Mouse (Mus musculus) urinary bladder, adult 2 months (tissue): ENCODE data around the gene Ephb3. TPM values are rescaled to one million over a fixed set of nuclear protein-coding genes. Genes with fewer than 3 reads are reported as not detected.
"Not testable (repeated sequence)": the region's sequence is repeated elsewhere in the genome, so short reads cannot be mapped to it uniquely, and the experiment has no call there.

Experiments
- DNase-seq: peaks from one replicate; pipeline ENCODE4 v3.0.0; 2022; ENCODE audit warnings: low spot score
- polyA plus RNA-seq: library from polyadenylated mRNA; depleted of rRNA; stranded (reverse); fragments of >200 nt; gene quantifications from 2 replicates; pipeline ENCODE4 v1.2.3, GENCODE M21; 2012; rRNA removed

Gene Ephb3
- 21.2 and 21.9 TPM in 2 replicates for polyA plus RNA-seq

DNA sequence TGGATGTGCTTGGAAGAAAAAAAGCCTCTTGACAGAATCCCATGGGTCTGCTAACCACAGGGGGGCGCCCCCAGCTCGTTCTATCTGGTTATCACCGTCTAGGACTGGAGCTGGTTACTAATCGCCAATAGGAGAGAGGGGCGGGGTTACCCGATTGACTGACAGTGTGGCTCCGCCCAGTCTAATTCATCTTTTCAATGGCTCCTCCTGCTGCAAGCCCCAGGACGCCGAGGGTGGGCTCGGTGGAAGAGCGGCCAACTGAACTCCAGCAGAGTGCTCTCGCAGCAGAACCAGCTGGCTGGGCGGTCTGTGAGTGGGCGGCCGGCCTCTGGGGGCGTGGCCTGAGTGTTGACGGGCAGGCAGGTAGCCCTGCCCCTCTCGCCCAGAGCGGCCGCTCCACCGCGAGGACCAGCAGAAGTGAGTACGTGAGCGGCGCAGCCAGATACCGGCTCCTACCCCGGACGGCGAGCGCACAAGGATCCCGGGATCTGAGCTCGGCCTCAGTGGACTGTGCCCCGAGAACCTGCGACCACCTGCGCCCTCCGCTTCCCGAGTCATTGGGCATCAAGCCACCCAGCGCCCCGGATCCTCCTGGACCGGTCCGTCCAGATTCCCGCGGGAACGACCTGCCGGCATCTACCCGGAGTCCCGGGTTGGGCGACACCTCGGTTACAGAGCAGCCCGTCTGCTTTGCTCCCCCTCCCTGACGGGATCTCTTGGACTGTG is at the start of gene Ephb3:
Gene Ephb3, plus strand, starts transcription at position 389 of the 726 bp plus-strand sequence.
- DNase-seq = peak; percentile 97

DNA sequence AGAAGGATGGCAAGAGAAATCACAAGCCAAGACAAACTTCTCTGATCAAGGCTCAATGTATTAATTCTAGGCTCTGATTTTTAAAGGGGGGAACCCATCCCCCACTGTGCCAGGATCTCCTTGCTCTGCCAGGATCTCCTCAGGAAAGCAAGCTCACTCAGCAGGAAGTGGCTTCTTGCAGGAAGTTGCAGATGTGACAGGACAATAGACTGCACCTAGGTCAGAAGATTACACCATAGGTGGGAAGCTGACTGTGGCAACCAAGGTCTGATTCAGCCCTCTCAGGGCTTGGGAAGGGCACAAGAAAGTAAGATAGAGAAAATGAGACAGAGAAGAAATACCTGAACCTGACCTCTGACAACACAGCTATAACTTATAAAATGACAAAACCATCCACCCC is 48.3 kb upstream of the Ephb3 start:
- not testable (repeated sequence) for DNase-seq

GRCm38 (mm10) chr16:21159226-21159625 is 45.3 kb upstream of the Ephb3 start:
- not testable (repeated sequence) for DNase-seq

DNA sequence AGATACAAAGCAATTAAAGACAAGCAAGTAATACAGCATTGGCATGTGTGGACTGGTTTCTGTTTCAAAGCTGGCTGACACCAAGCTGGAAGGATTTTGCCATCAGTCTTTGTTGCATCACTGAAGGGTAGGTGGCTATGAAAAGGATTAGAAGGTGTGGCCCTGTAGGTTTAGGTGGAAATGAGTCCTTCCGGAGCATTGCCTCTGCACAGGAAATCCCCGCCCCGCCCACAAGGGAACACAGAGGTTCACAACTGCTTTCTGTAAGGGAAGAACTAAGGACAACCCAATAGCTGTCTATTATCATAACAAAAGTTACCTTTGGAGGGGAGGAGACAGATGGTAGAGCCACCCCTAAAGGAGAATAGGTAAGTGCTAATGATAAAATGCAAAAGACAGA is 41.1 kb upstream of the Ephb3 start:
- not testable (repeated sequence) for DNase-seq

- DNase-seq = not testable (repeated sequence)
Measured at GRCm38 (mm10) chr16:21165343-21166220, 39.0 kb upstream of the Ephb3 start.

DNA sequence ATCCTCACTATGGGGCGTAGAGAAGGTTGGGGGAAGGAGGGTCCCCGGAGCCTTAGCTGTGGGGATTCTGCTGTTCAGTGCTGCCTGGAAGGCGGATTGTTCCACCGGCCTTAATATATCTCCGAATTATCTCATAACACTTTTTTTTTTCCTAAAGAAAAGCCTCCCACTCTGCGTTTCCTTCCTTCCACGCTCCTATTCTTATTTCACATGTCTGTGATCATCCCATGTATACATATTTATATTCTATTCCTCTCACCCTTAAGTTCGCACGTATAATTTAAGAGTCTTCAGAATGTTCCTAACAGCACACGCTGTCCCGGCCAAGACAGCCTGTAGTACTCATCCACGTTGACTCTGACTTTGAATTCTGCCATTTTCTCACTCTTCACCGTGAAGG is 35.8 kb upstream of the Ephb3 start:
- no peak for DNase-seq

GRCm38 (mm10) chr16:21175236-21175635 is 29.3 kb upstream of the Ephb3 start:
- DNase-seq = no peak

DNA sequence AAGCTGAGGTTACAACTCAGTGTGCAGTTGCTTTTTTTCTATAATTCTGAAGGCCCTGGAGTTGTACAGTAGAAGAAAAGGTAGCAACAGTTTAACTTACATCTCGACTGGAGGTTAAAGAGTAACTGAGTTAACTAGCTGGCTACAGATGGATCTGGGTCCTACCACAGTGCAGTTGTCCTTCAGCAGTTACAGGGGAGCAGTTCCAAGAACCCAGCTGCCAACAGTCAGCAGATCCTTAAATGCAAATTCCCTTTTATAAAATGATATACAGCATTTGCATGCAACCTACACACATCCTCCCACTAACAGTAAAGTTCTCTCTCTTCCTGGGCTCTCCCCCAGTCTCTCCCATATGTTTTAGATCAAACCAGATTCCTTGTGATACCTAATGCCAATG is 22.4 kb upstream of the Ephb3 start:
- DNase-seq = no peak

DNA sequence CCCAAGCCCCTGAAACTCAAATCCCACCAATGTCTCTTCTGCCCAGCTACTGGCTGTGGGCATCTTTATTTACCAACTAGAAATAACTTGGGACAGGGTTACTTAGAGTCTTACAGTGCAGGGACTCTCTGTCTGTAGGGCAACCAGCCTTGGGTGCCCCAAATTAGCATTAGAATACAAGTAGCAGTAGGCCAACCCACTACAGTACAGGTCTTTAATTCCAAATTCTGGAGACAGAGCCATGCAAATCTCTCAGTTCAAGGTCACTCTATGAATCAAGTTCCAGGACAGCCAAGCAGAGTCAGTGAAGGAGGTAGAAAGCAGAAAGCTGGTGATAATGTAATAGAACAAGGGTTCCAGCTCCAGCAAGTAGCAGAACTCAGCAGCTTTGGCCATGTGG is 19.9 kb upstream of the Ephb3 start:
- DNase-seq = no peak

- DNase-seq = no peak
Measured at GRCm38 (mm10) chr16:21187568-21187967, 17.0 kb upstream of the Ephb3 start.

DNA sequence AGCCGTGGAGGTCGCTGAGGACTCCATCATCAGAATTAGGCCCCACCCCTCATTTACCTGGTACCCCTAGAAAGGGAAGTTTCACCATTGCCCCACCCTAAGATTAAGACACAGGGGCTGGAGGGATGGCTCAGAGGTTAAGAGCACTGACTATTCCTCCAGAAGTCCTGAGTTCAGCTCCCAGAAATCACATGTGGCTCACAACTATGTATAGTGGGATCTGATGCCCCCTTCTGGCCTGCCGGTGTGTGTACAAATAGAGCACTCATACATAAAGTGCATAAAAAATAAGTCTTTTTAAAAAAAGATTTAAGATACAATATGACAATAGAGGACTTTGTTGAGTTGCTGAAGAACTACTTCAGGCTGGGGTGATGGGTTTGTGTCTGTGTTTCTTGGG is 16.2 kb upstream of the Ephb3 start:
- no peak for DNase-seq

- no peak for DNase-seq
Measured at GRCm38 (mm10) chr16:21191569-21191968, 13.0 kb upstream of the Ephb3 start.

GRCm38 (mm10) chr16:21192509-21193354 is 11.8 kb upstream of the Ephb3 start:
- no peak for DNase-seq

GRCm38 (mm10) chr16:21194182-21194581 is 10.4 kb upstream of the Ephb3 start:
- no peak for DNase-seq

DNA sequence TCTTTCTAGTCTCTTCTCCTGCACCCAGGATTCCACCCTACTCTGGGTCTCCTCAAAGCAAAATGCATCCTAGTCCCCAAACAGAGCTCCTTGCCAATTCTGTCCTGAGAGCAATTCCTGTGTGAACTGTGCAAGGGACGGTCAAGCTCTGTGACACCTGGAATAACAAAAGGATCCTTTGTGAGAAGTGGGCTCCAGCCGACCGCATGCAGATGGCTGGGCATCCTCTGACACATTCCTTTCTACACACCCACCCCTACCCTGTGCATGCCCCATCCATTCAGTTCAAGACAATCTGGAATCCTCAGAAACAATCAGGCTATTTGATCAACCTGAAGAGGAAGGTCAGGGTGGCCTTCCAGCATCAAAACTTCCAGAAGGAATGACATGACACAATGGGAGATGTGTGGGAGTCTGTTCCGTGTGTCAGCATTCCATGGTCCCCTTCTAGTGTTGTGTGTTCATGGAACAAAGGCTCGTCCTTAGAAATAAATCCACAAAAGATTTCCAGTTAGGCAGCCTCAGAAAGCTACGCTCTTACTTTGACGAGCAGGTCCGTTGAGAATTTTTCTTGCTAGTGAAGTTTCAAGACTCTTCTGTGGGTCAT is 9.2 kb upstream of the Ephb3 start:
- no peak for DNase-seq

DNA sequence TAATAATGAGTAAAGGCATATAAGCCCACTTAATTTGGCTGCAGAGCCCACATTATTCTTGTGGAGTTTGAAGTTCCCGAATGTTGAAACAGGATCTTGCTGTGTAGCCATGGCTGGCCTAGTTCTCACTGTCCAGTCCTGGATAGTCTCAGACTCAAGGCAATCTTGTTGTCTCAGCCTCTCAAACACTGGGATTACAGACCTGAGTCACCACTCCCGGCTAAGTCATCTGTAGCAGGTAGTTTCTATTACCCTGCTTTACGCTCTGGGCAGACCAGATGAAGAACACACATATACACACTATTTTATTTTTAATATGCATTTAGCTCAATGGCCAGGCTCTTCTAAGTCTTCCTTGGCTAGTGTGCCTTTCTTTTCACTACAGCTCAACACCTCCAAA is 8.0 kb upstream of the Ephb3 start:
- DNase-seq = no peak

DNA sequence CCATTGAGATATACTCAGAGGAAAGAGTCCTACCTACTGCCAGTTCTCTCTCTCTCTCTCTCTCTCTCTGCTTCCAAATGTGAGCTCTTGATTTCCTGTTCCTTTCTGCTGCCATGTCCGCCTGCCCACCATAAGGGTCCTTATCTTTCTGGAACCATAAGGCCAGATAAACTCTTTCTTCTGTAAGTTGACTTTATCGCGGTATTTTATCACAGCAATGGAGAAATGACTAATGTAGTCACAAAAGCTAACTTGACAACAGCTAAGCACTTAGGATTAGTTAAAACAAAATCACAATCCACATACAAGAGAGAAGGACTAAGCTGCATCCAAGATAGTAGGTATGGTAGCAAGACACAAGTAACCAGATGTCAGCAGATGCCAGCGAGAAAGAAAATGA is 7.0 kb upstream of the Ephb3 start:
- DNase-seq = no peak

- no peak for DNase-seq
Measured at GRCm38 (mm10) chr16:21198006-21198405, 6.5 kb upstream of the Ephb3 start.

- DNase-seq = no peak
Measured at GRCm38 (mm10) chr16:21198529-21198928, 6.0 kb upstream of the Ephb3 start.

GRCm38 (mm10) chr16:21199426-21199825 is 5.1 kb upstream of the Ephb3 start:
- DNase-seq = no peak

DNA sequence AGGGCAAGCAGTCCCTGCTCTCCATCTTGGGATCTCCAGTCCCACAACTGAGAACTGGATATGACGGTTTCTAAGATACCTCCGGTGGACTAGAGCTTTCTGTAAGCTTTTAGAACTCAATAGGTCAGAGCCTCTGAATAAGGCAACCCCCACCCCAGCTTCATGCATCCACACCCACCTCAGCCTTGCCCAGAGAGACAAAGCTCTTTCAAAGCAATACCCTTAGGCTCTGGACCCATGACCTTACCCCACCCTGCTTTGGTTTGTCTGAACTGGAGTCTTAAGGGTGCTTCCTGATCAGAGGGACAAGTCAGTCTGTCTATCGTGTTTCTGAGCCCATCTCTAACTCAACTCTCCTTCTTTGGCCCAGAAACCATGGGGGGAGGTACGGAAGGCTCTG is 1.8 kb upstream of the Ephb3 start:
- no peak for DNase-seq
